Mouse (Mus musculus): ENCODE measurements around the gene Tcf7l2.

The Tcf7l2 gene

GRCm38 (mm10) chr19:55857328-55857727 lies 115.7 kb downstream of the Tcf7l2 start:
- no peak for DNase-seq (ENCODE audit: low read depth, low spot score)

GRCm38 (mm10) chr19:55860009-55860743 lies 118.6 kb downstream of the Tcf7l2 start:
- peak; percentile 6 for DNase-seq (ENCODE audit: low read depth, low spot score)

- DNase-seq (ENCODE audit: low read depth, low spot score): no peak
These were observed 120.1 kb downstream of the Tcf7l2 start for GRCm38 (mm10) chr19:55861746-55862145.

- DNase-seq (ENCODE audit: low read depth, low spot score): no peak
These were observed 120.9 kb downstream of the Tcf7l2 start for GRCm38 (mm10) chr19:55862559-55862958.

- no peak for DNase-seq (ENCODE audit: low read depth, low spot score)
These were observed 123.4 kb downstream of the Tcf7l2 start for GRCm38 (mm10) chr19:55865049-55865448.

GRCm38 (mm10) chr19:55865774-55866578 lies 124.4 kb downstream of the Tcf7l2 start:
- peak; percentile 34 for DNase-seq (ENCODE audit: low read depth, low spot score)

GRCm38 (mm10) chr19:55867255-55867654 lies 125.6 kb downstream of the Tcf7l2 start:
- DNase-seq (ENCODE audit: low read depth, low spot score): no peak

GRCm38 (mm10) chr19:55867905-55868304 lies 126.3 kb downstream of the Tcf7l2 start:
- DNase-seq (ENCODE audit: low read depth, low spot score): no peak

GRCm38 (mm10) chr19:55868597-55868996 lies 127.0 kb downstream of the Tcf7l2 start:
- DNase-seq (ENCODE audit: low read depth, low spot score): no peak

GRCm38 (mm10) chr19:55870825-55871224 lies 129.2 kb downstream of the Tcf7l2 start:
- DNase-seq (ENCODE audit: low read depth, low spot score): no peak

- no peak for DNase-seq (ENCODE audit: low read depth, low spot score)
These were observed 129.9 kb downstream of the Tcf7l2 start for GRCm38 (mm10) chr19:55871496-55871895.

- DNase-seq (ENCODE audit: low read depth, low spot score): no peak
These were observed 131.6 kb downstream of the Tcf7l2 start for GRCm38 (mm10) chr19:55873221-55873620.

- no peak for DNase-seq (ENCODE audit: low read depth, low spot score)
These were observed 134.9 kb downstream of the Tcf7l2 start for GRCm38 (mm10) chr19:55876501-55876900.

- peak; percentile 68 for DNase-seq (ENCODE audit: low read depth, low spot score)
These were observed 135.8 kb downstream of the Tcf7l2 start for GRCm38 (mm10) chr19:55877404-55877915.

- no peak for DNase-seq (ENCODE audit: low read depth, low spot score)
These were observed 139.2 kb downstream of the Tcf7l2 start for GRCm38 (mm10) chr19:55880664-55881359.

- no peak for DNase-seq (ENCODE audit: low read depth, low spot score)
These were observed 144.9 kb downstream of the Tcf7l2 start for GRCm38 (mm10) chr19:55886536-55886935.

- DNase-seq (ENCODE audit: low read depth, low spot score): no peak
These were observed 150.1 kb downstream of the Tcf7l2 start for GRCm38 (mm10) chr19:55891692-55892183.

- DNase-seq (ENCODE audit: low read depth, low spot score): no peak
These were observed 151.9 kb downstream of the Tcf7l2 start for GRCm38 (mm10) chr19:55893557-55893956.

- no peak for DNase-seq (ENCODE audit: low read depth, low spot score)
These were observed 152.8 kb downstream of the Tcf7l2 start for GRCm38 (mm10) chr19:55894396-55894795.

- DNase-seq (ENCODE audit: low read depth, low spot score): peak; percentile 38
These were observed 153.7 kb downstream of the Tcf7l2 start for GRCm38 (mm10) chr19:55895317-55895716.

GRCm38 (mm10) chr19:55895807-55896420 lies 154.3 kb downstream of the Tcf7l2 start:
- no peak for DNase-seq (ENCODE audit: low read depth, low spot score)

Measured in CD4-positive, CD25-positive, alpha-beta regulatory T cell, adult 2 months (primary cell).